ENCODE assay signal across 7 mouse cellular contexts in genomic region chr5:75149880-75150279, GRCm38 (mm10). TPM values are rescaled to one million over a fixed set of nuclear protein-coding genes. Genes with fewer than 3 reads are reported as not detected.
DNase-seq lines count a peak whose midpoint lies in the region; ATAC-seq lines count a peak whose summit lies in the region.

No protein-coding gene starts in this region.

- peak; percentile 80 for DNase-seq in NIH3T3 (ENCODE audit: low read depth)
- DNase-seq in embryo, embryonic 10 days (ENCODE audit: low spot score), result peak; percentile 80
- DNase-seq in kidney, postnatal 10 days, result peak; percentile 61
- DNase-seq in thymus, postnatal 4 days, result no peak
- no peak for DNase-seq in left cerebral cortex, postnatal 4 days

- peaks cover 25% of the 10 kb centered on the region for H3K4me1 ChIP-seq in heart, embryonic 11.5 days (ENCODE audit: control insufficient read depth, insufficient read depth, low read length)
- H3K4me1 ChIP-seq in stomach, embryonic 14.5 days (ENCODE audit: control insufficient read depth, insufficient read depth, low read length), result peaks cover 20% of the 10 kb centered on the region

- no peak for ATAC-seq in heart, embryonic 11.5 days (replicated peaks; ENCODE audit: insufficient number of reproducible peaks, low FRiP score, low TSS enrichment)
- no peak for ATAC-seq in stomach, embryonic 14.5 days (ENCODE audit: insufficient number of reproducible peaks, insufficient read depth, low FRiP score, low read depth)

- H3K9me3 ChIP-seq in heart, embryonic 11.5 days (replicated peaks; ENCODE audit: control insufficient read depth, low read length), result no peaks in the 10 kb centered on the region
- H3K9me3 ChIP-seq in stomach, embryonic 14.5 days (ENCODE audit: control insufficient read depth, low read depth, low read length), result no peaks in the 10 kb centered on the region

- peak overlapping the region; percentile 62 for H3K4me3 ChIP-seq in heart, embryonic 11.5 days (ENCODE audit: low read depth, low read length)
- peak overlapping the region; percentile 63; the same call in 1 of the 2 replicates for H3K4me3 ChIP-seq in stomach, embryonic 14.5 days (ENCODE audit: low read depth, low read length)

- 0% methylated on average over 11 of the region's 11 CpGs for WGBS in heart, embryonic 11.5 days (ENCODE audit: insufficient replicate concordance)
- 2% methylated on average over 11 of the region's 11 CpGs for WGBS in stomach, embryonic 14.5 days

- no peaks in the 10 kb centered on the region for H3K36me3 ChIP-seq in heart, embryonic 11.5 days (ENCODE audit: control insufficient read depth, insufficient read depth, low read length)
- no peaks in the 10 kb centered on the region for H3K36me3 ChIP-seq in stomach, embryonic 14.5 days (ENCODE audit: control insufficient read depth, insufficient read depth, low read length)

- peak overlapping the region; percentile 70 for H3K4me2 ChIP-seq in heart, embryonic 11.5 days
- H3K4me2 ChIP-seq in stomach, embryonic 14.5 days (replicated peaks; ENCODE audit: low read depth, low read length), result peak overlapping the region; percentile 88

- peaks cover 61% of the 10 kb centered on the region for H3K27me3 ChIP-seq in heart, embryonic 11.5 days (ENCODE audit: control insufficient read depth, insufficient read depth, low read length)
- 0 out of 2 replicates have a peak, but pooled peaks cover 3% of the 10 kb centered on the region for H3K27me3 ChIP-seq in stomach, embryonic 14.5 days (ENCODE audit: control insufficient read depth, insufficient read depth, low read length)

- intact Hi-C loops in left cerebral cortex, postnatal 4 days (cut with DNase I), result loop anchor here (5.0 to 10.0 kb wide), 5 partner anchors 188 to 1388 kb away; no protein-coding TSS in a partner anchor

- H3K27ac ChIP-seq in heart, embryonic 11.5 days (ENCODE audit: low read depth, low read length), result 0 out of 2 replicates have a peak overlapping the region, but pooled peaks have one; percentile 41
- peak overlapping the region; percentile 97; the same call in 1 of the 2 replicates for H3K27ac ChIP-seq in stomach, embryonic 14.5 days (ENCODE audit: low read length)

- no peak overlapping the region for H3K9ac ChIP-seq in heart, embryonic 11.5 days (ENCODE audit: low read depth, low read length)
- no peak overlapping the region for H3K9ac ChIP-seq in stomach, embryonic 14.5 days (replicated peaks; ENCODE audit: low read depth, low read length)

RNA-seq across cellular contexts. Expression of gene Pdgfra, which starts 2.2 kb away (rescaled TPM):
- polyA plus RNA-seq in heart, embryonic 11.5 days (2014; fragmentation: Nextera tagmentation; extraction: Ambion mirVana), result 28.0 and 37.4 TPM in 2 replicates
- polyA plus RNA-seq in stomach, embryonic 14.5 days (2014; fragmentation: Nextera tagmentation; extraction: Ambion mirVana), result 56.3 and 57.7 TPM in 2 replicates
- 10 to 100 TPM; 61.5 to 68.4 TPM for total RNA-seq in left cerebral cortex, postnatal 4 days (2021)

Comparison
In these comparisons a context has a peak if more than half of its experiments do, and no peak if none do; other contexts are left out.
1. DNase-seq: peak in NIH3T3 (single experiment), embryo, embryonic 10 days (single experiment) and kidney, postnatal 10 days (single experiment); none in thymus, postnatal 4 days (single experiment) and left cerebral cortex, postnatal 4 days (single experiment).